Mouse (Mus musculus) small intestine, adult 10 weeks (tissue): ENCODE measurements around the gene Prl8a9. TPM values are rescaled to one million over a fixed set of nuclear protein-coding genes. Genes with fewer than 3 reads are reported as not detected.

ENCODE experiments used
- polyA plus RNA-seq: library from polyadenylated mRNA; stranded (reverse); fragments of 350-450 nt; fragmentation: Illumina TruSeq; extraction: RNeasy Lipid Tissue Mini Kit (QIAGEN cat#74804); gene quantifications from one replicate; pipeline ENCODE4 v1.2.3, GENCODE M21; 2014; ENCODE audit warnings: low replicate concordance

The Prl8a9 gene
- polyA plus RNA-seq: not detected

GRCm38 (mm10) chr13:27564506-27564905 is at the start of gene Prl8a9:
Gene Prl8a9, minus strand, starts transcription at chr13:27564606.

GRCm38 (mm10) chr13:27610482-27610881 is 46.1 kb upstream of the Prl8a9 start, which contains the start of gene Prl7b1:
Gene Prl7b1, minus strand, starts transcription at chr13:27610582.

GRCm38 (mm10) chr13:27582071-27582470 is 17.7 kb upstream of the Prl8a9 start, which contains the start of gene Prl8a1:
Gene Prl8a1, minus strand, starts transcription at chr13:27582171.

GRCm38 (mm10) chr13:27513117-27513516 is 51.3 kb downstream of the Prl8a9 start, which contains the start of gene Prl8a8:
Gene Prl8a8, minus strand, starts transcription at chr13:27513217.

Other genes with a start within 250 kb of the Prl8a9 start
- gene Prl8a2, start 218.9 kb downstream of the Prl8a9 start, polyA plus RNA-seq: not detected
- not detected for gene Prl2b1, start 173.8 kb downstream of the Prl8a9 start, polyA plus RNA-seq
- gene Prl8a6, start 125.9 kb downstream of the Prl8a9 start, polyA plus RNA-seq: not detected
- gene Prl8a8, start 51.4 kb downstream of the Prl8a9 start, polyA plus RNA-seq: not detected
- gene Prl8a1, start 17.6 kb upstream of the Prl8a9 start, polyA plus RNA-seq: not detected
- gene Prl7b1, start 46.0 kb upstream of the Prl8a9 start, polyA plus RNA-seq: not detected
- not detected for gene Prl7a1, start 77.9 kb upstream of the Prl8a9 start, polyA plus RNA-seq
- gene Prl7a2, start 103.4 kb upstream of the Prl8a9 start, polyA plus RNA-seq: not detected
- not detected for gene Prl7d1, start 152.1 kb upstream of the Prl8a9 start, polyA plus RNA-seq
- not detected for gene Prl7c1, start 216.2 kb upstream of the Prl8a9 start, polyA plus RNA-seq
- not detected for gene Prl2a1, start 237.0 kb upstream of the Prl8a9 start, polyA plus RNA-seq